Mouse (Mus musculus) heart, postnatal 14 days (tissue): ENCODE measurements around the gene Colgalt2. TPM values are rescaled to one million over a fixed set of nuclear protein-coding genes. Genes with fewer than 3 reads are reported as not detected.

ENCODE experiments used
- DNase-seq, 2 experiments: peaks; one replicate each; pipeline ENCODE4 v3.0.0; 2021 to 2022
- intact Hi-C: fragments of 180-260 bp; cut with DNase I; formaldehyde crosslinking; loops from one replicate; pipeline ENCODE4 v1.15.1; 2025
- total RNA-seq, 2 experiments: library from RNA; stranded (reverse); gene quantifications; 2 replicates each; pipeline ENCODE4 v1.2.3; 2021

Colgalt2 gene
- total RNA-seq, 2 experiments from 2014 or later, result 4.4 to 5.5 TPM

GRCm38 (mm10) chr1:152524098-152524892, 124.7 kb downstream of the Colgalt2 start:
- no peak for DNase-seq
- intact Hi-C loops, result loop anchor here (2.0 to 5.0 kb wide), 2 partner anchors 101 to 243 kb away; partner anchors contain the start of genes Arpc5 and Rgl1

GRCm38 (mm10) chr1:152524987-152525648, 125.5 kb downstream of the Colgalt2 start:
- intact Hi-C loops, result loop anchor here (1.0 to 5.0 kb wide), 4 partner anchors 100 to 377 kb away; partner anchors contain the start of genes Arpc5, Rgl1 and Smg7
- peak; percentile 78 to 85 for DNase-seq

GRCm38 (mm10) chr1:152526154-152526553, 126.5 kb downstream of the Colgalt2 start:
- no peak for DNase-seq
- intact Hi-C loops, result loop anchor here (2.0 to 5.0 kb wide), 2 partner anchors 157 to 376 kb away; partner anchors contain the start of gene Smg7

- DNase-seq, result no peak
- intact Hi-C loops, result loop anchor here (5.0 kb wide), 1 partner anchor 374 kb away; the partner anchor contains the start of gene Smg7
Measured at GRCm38 (mm10) chr1:152528214-152528613, 128.6 kb downstream of the Colgalt2 start.

GRCm38 (mm10) chr1:152528778-152529177, 129.1 kb downstream of the Colgalt2 start:
- intact Hi-C loops, result loop anchor here (5.0 kb wide), 1 partner anchor 374 kb away; the partner anchor contains the start of gene Smg7
- DNase-seq, result no peak

GRCm38 (mm10) chr1:152531498-152531897, 131.9 kb downstream of the Colgalt2 start:
- DNase-seq, result peak; percentile 27 to 44
- intact Hi-C loops, result no loop called here

GRCm38 (mm10) chr1:152534531-152534930, 134.9 kb downstream of the Colgalt2 start:
- intact Hi-C loops, result no loop called here
- DNase-seq, result no peak

- no peak for DNase-seq
- intact Hi-C loops, result no loop called here
Measured at GRCm38 (mm10) chr1:152536416-152537018, 136.9 kb downstream of the Colgalt2 start.

- intact Hi-C loops, result no loop called here
- DNase-seq, result no peak
Measured at GRCm38 (mm10) chr1:152537186-152537585, 137.6 kb downstream of the Colgalt2 start.

GRCm38 (mm10) chr1:152538817-152539216, 139.2 kb downstream of the Colgalt2 start:
- DNase-seq, result peak in 1 of 2 experiments; percentile 40

GRCm38 (mm10) chr1:152540304-152540887, 140.8 kb downstream of the Colgalt2 start:
- DNase-seq, result no peak
- intact Hi-C loops, result no loop called here

More at GRCm38 (mm10) chr1:152538817-152539216, 139.2 kb downstream of the Colgalt2 start:
- intact Hi-C loops, result no loop called here

- intact Hi-C loops, result no loop called here
- DNase-seq, result no peak
Measured at GRCm38 (mm10) chr1:152542747-152543378, 143.2 kb downstream of the Colgalt2 start.

- intact Hi-C loops, result no loop called here
- DNase-seq, result no peak
Measured at GRCm38 (mm10) chr1:152543449-152544159, 144.0 kb downstream of the Colgalt2 start.

- intact Hi-C loops, result no loop called here
- no peak for DNase-seq
Measured at GRCm38 (mm10) chr1:152549061-152549738, 149.6 kb downstream of the Colgalt2 start.

- intact Hi-C loops, result no loop called here
- no peak for DNase-seq
Measured at GRCm38 (mm10) chr1:152550544-152550943, 150.9 kb downstream of the Colgalt2 start.

- intact Hi-C loops, result no loop called here
- DNase-seq, result no peak
Measured at GRCm38 (mm10) chr1:152550973-152551372, 151.3 kb downstream of the Colgalt2 start.

GRCm38 (mm10) chr1:152553912-152554547, 154.4 kb downstream of the Colgalt2 start:
- no peak for DNase-seq
- intact Hi-C loops, result no loop called here

GRCm38 (mm10) chr1:152555944-152556573, 156.4 kb downstream of the Colgalt2 start:
- DNase-seq, result peak; percentile 79 to 82
- intact Hi-C loops, result loop anchor here (2.0 kb wide), 1 partner anchor 67 kb away; no protein-coding TSS in a partner anchor
